Mouse (Mus musculus): ENCODE data around the gene Ksr1.

- no peak for TF ChIP-seq POLR2A (IDR thresholded peaks at IDR 0.05; ENCODE audit: borderline replicate concordance, extremely low read depth, insufficient read depth, insufficient read length, poor library complexity, severe bottlenecking)
- TF ChIP-seq CTCF (IDR thresholded peaks at IDR 0.05; ENCODE audit: borderline replicate concordance, extremely low read depth, insufficient read depth, insufficient read length): no peak
Observed at GRCm38 (mm10) chr11:79097736-79098135, 48.5 kb downstream of the Ksr1 start.

Data from brain, embryonic 14.5 days (tissue).